Mouse (Mus musculus) adipose tissue, adult 10 weeks (tissue): ENCODE measurements around the gene Ms4a4a. TPM values are rescaled to one million over a fixed set of nuclear protein-coding genes. Genes with fewer than 3 reads are reported as not detected.

ENCODE experiments used
- polyA plus RNA-seq: library from polyadenylated mRNA; stranded (reverse); fragments of 350-450 nt; fragmentation: Illumina TruSeq; extraction: RNeasy Lipid Tissue Mini Kit (QIAGEN cat#74804); gene quantifications from one replicate; pipeline ENCODE4 v1.2.3, GENCODE M21; 2014; ENCODE audit warnings: low read depth, low replicate concordance

Ms4a4a gene
- 6.6 TPM for polyA plus RNA-seq

GRCm38 (mm10) chr19:11375273-11375672 lies at the start of gene Ms4a4a:
TSS of gene Ms4a4a (plus strand) at chr19:11375523.

GRCm38 (mm10) chr19:11335932-11336331 lies 39.4 kb upstream of the Ms4a4a start, which contains the start of gene Ms4a7:
TSS of gene Ms4a7 (minus strand) at chr19:11336146.

GRCm38 (mm10) chr19:11404527-11404926 lies 29.2 kb downstream of the Ms4a4a start, which contains the start of gene Ms4a4c:
TSS of gene Ms4a4c (plus strand) at chr19:11404770.

Other genes with a start within 250 kb of the Ms4a4a start
- gene 1700017D01Rik, start 244.6 kb upstream of the Ms4a4a start, polyA plus RNA-seq = 4.1 TPM
- gene 1700025F22Rik, start 210.2 kb upstream of the Ms4a4a start, polyA plus RNA-seq = 3.5 TPM
- 2.7 TPM for gene Ms4a13, start 178.8 kb upstream of the Ms4a4a start, polyA plus RNA-seq
- gene Ms4a12, start 143.1 kb upstream of the Ms4a4a start, polyA plus RNA-seq = not detected
- gene Ms4a1, start 109.3 kb upstream of the Ms4a4a start, polyA plus RNA-seq = 0.27 TPM
- 6.4 TPM for gene Ms4a5, start 91.7 kb upstream of the Ms4a4a start, polyA plus RNA-seq
- 7.3 TPM for gene Ms4a14, start 61.1 kb upstream of the Ms4a4a start, polyA plus RNA-seq
- gene Ms4a7, start 39.4 kb upstream of the Ms4a4a start, polyA plus RNA-seq = 9.0 TPM
- gene Ms4a4c, start 29.2 kb downstream of the Ms4a4a start, polyA plus RNA-seq = 1.2 TPM
- 4.1 TPM for gene Ms4a4b, start 68.0 kb downstream of the Ms4a4a start, polyA plus RNA-seq
- 12.9 TPM for gene Ms4a6c, start 93.8 kb downstream of the Ms4a4a start, polyA plus RNA-seq
- 0.84 TPM for gene Gm8369, start 110.4 kb downstream of the Ms4a4a start, polyA plus RNA-seq
- 11.3 TPM for gene Ms4a6b, start 141.0 kb downstream of the Ms4a4a start, polyA plus RNA-seq
- gene Ms4a4d, start 161.3 kb downstream of the Ms4a4a start, polyA plus RNA-seq = 20.0 TPM
- gene Ms4a6d, start 229.3 kb downstream of the Ms4a4a start, polyA plus RNA-seq = 5.1 TPM
- 0.12 TPM for gene Ms4a2, start 248.2 kb downstream of the Ms4a4a start, polyA plus RNA-seq